Mouse (Mus musculus): ENCODE measurements around the gene Vmn1r25.
"Not testable (repeated sequence)": the region's sequence is repeated elsewhere in the genome, so short reads cannot be mapped to it uniquely, and the experiment has no call there.

Vmn1r25 gene

DNA sequence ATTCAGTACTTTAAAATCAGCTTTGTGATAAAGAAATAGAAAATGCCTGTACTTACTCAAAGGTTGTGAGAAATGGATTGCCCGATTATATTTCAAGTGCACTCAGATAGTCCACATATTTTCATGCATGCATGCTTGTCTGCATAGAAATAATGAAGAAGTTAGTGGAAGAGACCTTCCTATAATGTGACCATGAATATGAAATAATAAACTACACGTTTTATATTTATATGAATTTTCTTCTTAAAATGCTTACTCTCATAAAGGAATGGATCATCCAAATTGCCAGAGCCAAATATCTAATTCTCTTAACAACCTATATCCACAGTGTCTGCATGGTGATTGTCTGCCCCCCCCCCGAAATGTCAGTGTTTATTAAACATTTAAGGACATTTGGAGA lies at the start of gene Vmn1r25:
Gene Vmn1r25, minus strand, starts transcription at position 101 of the 400 bp plus-strand sequence.
- DNase-seq (ENCODE audit: extremely low read depth, low read depth, low spot score): no peak

DNA sequence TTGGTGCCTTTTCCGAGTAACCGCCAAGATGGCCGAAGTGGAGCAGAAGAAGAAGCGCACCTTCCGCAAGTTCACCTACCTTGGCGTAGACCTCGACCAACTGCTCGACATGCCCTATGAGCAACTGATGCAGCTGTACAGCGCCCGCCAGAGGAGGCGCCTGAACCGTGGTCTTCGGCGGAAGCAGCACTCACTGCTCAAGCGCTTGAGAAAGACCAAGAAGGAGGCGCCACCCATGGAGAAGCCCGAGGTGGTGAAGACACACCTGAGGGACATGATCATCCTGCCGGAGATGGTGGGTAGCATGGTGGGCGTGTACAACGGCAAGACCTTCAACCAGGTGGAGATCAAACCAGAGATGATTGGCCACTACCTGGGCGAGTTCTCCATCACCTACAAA lies 36.9 kb upstream of the Vmn1r25 start:
- DNase-seq (ENCODE audit: extremely low read depth, low read depth, low spot score): not testable (repeated sequence)

DNA sequence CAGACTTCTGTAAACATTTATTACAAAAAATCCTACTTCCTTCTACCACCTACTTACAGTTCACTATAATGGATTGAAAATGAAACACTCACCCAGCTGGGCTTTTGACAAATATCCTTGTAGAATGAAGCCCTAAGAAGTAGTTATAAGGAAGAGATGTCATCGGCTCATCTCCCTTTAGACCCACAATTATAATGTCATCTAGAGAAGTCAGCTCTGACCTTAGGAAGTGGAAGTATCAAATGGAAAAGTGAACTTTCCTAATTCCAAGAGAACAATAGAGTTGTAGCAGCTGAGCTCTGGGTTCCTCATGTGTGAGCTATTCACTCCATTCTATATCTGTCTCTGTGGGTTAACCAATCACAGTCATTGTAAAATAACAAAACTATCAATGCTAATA lies 34.4 kb upstream of the Vmn1r25 start, which contains the start of gene Vmn1r26:
Gene Vmn1r26, minus strand, starts transcription at position 101 of the 400 bp plus-strand sequence.
- DNase-seq (ENCODE audit: extremely low read depth, low read depth, low spot score): no peak

DNA sequence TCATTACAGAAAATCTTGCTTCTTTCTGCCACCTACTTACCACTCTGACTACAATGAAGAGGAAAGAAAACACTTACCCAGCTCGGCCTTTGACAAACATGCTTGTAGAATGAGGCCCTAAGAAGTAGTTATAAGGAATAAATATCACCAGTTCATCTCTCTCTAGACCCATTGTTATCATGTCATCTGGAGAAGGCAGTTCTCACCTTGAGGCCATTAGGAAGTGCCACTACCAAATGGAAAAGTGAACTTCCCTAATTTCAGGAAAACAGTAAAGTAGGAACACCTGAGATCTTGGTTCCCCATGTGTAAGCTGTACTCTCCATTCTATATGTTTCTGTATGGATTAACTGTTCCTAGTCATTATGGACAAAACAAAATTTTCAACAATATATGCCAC lies 19.2 kb downstream of the Vmn1r25 start, which contains the start of gene Vmn1r24:
Gene Vmn1r24, minus strand, starts transcription at position 101 of the 400 bp plus-strand sequence.
- not testable (repeated sequence) for DNase-seq (ENCODE audit: extremely low read depth, low read depth, low spot score)

Data from fat pad, adult 2 months (tissue).